Mouse (Mus musculus): ENCODE data around the gene Asap2.

The Asap2 gene

DNA sequence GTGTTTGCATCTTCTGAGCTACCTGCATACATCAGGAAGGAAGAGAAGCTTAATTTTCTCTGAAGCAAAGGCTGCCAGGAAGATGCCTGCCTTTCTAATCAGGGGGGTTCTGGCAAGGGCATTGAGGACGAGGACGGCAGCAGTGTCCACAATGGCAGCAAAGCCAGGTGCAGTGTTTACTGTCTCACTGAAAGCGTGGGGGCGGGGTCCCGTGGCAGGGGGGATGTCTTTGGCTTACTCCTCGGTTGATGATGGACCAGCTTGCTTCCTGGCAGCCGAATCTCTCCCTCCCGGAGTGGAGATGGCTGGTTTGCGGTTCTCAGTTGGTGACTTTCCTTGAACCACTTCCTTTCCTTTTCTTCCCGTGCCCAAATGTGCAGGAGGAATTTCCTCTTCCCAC lies 142.3 kb downstream of the Asap2 start:
- DNase-seq (ENCODE audit: extremely low spot score, low read depth, low spot score) = no peak

GRCm38 (mm10) chr12:21133031-21133430 lies 142.8 kb downstream of the Asap2 start:
- no peak for DNase-seq (ENCODE audit: extremely low spot score, low read depth, low spot score)

DNA sequence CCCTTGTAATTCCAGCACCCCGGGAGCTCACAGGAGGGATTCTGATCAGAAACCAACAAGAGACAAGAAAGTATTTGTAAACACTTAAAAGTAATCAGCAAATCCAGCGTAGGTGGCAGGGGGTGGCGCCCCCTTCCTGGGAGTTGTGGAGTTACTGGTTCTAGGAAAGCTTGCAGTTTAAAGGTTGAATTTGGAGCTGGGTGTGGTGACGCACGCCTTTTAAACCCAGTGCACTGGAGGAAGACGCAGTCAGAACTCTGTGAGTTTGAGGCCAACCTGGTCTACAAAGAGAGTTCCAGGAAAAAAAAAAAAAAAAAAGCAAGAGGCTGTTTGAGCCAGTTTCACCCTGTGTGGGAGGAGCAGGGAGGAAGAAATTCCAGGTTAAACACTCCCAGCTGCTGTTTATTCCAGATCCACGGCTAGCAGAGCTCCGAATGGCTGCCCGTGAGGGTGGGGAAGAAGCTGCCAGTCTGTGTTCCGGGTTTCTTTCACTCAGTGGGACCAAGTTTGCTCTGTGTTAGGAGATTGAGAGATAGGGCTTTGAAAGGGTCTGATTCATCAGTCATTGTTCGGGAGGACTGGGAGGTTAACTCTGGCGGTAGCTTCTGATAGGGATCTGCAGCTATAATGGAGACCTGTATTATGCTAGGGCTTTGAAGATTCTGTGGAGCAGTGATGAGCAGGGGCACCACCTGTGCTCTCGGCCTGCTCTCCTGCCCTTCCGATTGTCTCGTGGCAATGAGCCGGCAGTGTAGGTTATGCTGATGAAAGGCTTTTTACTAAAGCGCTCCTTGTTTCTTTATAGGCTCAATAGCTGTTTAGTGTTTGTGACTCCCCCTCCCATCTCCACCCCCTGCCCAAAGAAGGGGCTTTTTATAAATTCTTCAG lies 144.0 kb downstream of the Asap2 start:
- DNase-seq (ENCODE audit: extremely low spot score, low read depth, low spot score) = no peak

- no peak for DNase-seq (ENCODE audit: extremely low spot score, low read depth, low spot score)
Measured at GRCm38 (mm10) chr12:21135651-21136461, 145.6 kb downstream of the Asap2 start.

DNA sequence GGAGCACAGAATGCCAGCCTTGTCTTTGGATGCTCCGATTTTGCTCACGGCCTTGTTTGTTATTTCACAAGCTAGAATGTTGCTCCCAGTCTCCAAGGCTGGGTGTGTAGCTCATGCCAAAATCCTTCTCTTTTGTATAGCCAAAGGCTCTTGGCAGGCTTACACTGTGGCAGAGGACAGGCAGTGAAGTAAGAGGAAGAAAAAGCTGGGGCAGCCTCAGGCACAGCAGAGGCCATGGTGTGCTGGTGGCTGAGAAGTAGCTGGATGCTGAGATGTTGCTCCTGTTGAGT lies 146.1 kb downstream of the Asap2 start:
- no peak for DNase-seq (ENCODE audit: extremely low spot score, low read depth, low spot score)

GRCm38 (mm10) chr12:21139560-21139959 lies 149.3 kb downstream of the Asap2 start:
- DNase-seq (ENCODE audit: extremely low spot score, low read depth, low spot score) = no peak

GRCm38 (mm10) chr12:21140153-21140552 lies 149.9 kb downstream of the Asap2 start:
- no peak for DNase-seq (ENCODE audit: extremely low spot score, low read depth, low spot score)

DNA sequence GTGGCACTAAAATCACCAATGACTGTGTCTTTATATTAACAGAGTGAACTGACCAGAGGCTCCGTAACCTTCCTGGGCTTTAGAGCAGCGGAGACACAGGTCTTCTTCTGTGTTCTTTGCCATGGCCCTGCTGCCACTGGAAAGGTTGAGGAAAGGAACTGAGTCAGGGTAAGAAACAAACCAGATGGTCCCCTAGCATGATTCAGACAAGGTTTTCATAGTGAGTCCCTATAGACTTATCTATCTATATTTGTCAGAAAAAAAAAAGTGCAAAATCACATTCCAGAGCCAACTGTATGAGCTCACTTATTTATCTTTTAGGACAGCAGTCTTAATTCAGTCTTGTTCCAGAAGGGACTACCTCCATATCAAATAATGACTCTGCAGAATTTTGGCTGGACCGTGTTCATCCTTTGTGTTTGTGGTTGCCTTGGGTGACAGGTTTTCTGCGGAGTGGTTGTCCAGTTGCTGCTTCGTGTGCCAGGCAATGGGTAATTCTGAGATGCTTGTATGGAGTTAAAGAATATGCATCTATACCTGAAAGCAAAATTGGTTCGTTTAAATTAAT lies 150.6 kb downstream of the Asap2 start:
- DNase-seq (ENCODE audit: extremely low spot score, low read depth, low spot score) = no peak

GRCm38 (mm10) chr12:21141691-21142300 lies 151.5 kb downstream of the Asap2 start:
- DNase-seq (ENCODE audit: extremely low spot score, low read depth, low spot score) = no peak

- no peak for DNase-seq (ENCODE audit: extremely low spot score, low read depth, low spot score)
Measured at GRCm38 (mm10) chr12:21142489-21143254, 152.4 kb downstream of the Asap2 start.

- no peak for DNase-seq (ENCODE audit: extremely low spot score, low read depth, low spot score)
Measured at GRCm38 (mm10) chr12:21144602-21145001, 154.3 kb downstream of the Asap2 start.

DNA sequence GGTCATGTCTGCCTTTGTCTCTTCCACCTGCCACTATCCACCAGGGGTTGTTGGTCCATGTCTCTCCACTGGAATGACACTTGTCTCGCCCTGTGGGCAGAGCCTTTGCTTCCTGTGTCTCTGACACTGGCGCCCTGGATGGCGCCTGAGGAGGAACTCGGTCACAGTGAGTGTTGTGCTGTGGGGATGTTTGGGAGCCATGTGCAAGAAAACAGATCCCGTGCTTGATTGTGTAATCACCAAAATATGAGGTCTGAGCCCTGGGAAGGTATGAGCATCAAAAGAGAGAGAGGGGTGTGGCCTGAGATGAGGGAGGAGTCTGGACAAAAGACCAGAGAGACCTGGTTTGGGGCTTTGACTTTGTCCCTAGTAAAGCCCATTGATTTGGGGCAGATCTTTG lies 154.8 kb downstream of the Asap2 start:
- no peak for DNase-seq (ENCODE audit: extremely low spot score, low read depth, low spot score)

DNA sequence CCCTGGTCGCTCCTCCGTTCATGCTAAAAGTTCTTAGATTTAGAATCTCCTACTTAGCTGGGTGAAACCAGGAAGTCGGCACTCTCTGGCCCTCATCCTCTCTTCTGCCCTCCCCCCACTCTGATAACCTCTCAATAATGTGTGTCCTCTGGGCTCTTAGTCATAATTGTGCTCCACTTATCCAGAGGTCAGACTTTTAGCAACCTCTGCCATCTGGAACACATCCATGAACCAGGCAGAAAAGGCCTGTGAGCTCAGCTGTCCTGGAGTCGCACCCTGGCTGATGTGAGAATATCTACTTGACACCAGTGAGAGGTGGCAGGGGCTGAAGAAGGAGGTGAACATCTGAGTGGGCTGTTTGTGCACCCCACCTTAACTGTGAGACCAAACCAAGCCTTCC lies 156.6 kb downstream of the Asap2 start:
- DNase-seq (ENCODE audit: extremely low spot score, low read depth, low spot score) = no peak

GRCm38 (mm10) chr12:21153279-21153707 lies 163.0 kb downstream of the Asap2 start:
- no peak for DNase-seq (ENCODE audit: extremely low spot score, low read depth, low spot score)

- no peak for DNase-seq (ENCODE audit: extremely low spot score, low read depth, low spot score)
Measured at GRCm38 (mm10) chr12:21155062-21155461, 164.8 kb downstream of the Asap2 start.

DNA sequence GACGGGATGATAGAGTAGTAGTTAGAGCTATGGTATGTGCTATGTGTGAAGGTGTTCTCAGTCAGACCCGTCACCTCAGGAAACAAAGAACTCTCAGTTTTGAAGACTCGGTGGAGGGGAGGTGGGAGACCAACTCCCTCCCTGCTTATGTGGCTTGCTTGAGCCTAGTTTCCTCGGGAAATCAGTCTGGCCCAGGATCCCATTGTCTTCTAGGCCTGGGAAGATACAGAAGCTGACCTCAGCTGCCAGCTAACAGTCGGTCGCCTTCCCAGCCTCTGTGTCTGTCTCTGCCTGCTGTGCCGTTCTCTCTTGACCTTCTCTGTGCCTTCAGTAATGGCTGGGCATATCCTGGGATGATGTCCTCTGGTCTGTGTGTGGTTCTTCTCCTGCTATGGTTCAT lies 169.0 kb downstream of the Asap2 start:
- DNase-seq (ENCODE audit: extremely low spot score, low read depth, low spot score) = no peak

DNA sequence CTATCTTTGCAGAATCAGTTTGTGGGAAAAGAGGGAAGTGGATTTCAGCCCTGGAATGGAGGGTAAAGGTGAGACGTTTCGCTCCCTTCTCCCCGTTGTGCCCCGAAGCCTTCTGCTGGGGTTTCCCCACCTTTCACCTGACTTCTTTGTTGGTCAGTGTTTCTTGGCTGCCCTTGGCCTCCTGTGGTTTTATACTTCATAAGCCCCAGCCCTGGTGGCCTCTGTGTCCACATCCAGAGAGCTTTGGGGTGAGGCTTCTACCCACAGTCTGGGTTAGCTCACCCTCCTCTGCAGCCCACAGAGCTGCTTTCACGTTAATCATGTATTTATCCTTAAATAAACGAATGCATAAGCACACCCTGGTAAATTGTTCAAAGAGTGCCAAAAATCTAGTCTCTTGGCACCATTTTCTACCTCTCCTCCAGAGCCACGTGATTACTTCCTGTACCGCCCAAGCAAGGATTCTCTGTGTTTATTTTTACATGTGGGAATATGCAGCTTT lies 170.1 kb downstream of the Asap2 start:
- DNase-seq (ENCODE audit: extremely low spot score, low read depth, low spot score) = no peak

DNA sequence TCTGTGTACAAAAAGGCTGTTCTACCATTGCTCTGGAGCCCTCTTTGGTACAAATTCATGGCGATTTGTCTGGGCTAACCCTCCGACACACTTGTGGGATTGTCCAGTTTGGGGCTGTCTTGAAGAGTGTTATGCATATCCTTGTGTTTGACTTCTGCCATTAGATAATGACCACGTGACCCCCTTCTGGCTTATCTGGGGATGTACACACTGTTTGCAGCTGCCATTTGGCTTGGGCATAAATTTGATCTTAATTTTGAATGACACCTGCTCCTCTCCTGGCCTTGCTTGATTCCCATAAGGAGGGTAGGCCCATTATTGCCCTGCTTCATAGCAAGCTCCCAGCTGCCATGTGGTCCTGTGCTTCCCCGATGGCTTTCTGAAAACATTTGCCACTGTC lies 171.6 kb downstream of the Asap2 start:
- DNase-seq (ENCODE audit: extremely low spot score, low read depth, low spot score) = no peak

- DNase-seq (ENCODE audit: extremely low spot score, low read depth, low spot score) = no peak
Measured at GRCm38 (mm10) chr12:21163706-21164105, 173.4 kb downstream of the Asap2 start.

DNA sequence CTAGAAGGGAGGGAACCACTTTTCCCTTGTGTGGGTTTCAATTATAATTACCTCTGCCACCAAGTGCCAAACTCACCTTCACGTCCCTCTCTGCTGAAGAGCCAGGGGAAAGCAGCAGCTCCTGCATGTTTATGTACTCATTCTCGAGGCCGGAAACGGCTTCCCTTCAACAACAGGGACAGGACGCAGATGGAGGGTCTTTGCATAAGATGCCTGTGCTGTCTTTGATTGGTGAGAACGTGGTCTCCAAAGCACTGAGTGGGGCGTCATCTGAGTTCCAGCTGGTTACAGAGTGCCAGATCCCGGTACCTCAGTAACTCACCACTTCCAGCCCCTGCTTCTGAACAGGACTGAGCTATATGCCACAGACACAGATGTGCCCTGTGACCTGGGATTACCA lies 174.0 kb downstream of the Asap2 start:
- no peak for DNase-seq (ENCODE audit: extremely low spot score, low read depth, low spot score)

GRCm38 (mm10) chr12:21165157-21165556 lies 174.9 kb downstream of the Asap2 start:
- DNase-seq (ENCODE audit: extremely low spot score, low read depth, low spot score) = no peak
